ENCODE assay signal across 8 mouse cellular contexts in genomic region chr12:70827187-70827900, GRCm38 (mm10). TPM values are rescaled to one million over a fixed set of nuclear protein-coding genes. Genes with fewer than 3 reads are reported as not detected.
A peak's percentile ranks its signal among the peaks of the same experiment; 100 is the strongest.
DNase-seq lines count a peak whose midpoint lies in the region; ATAC-seq lines count a peak whose summit lies in the region.

No protein-coding gene starts in this region.

- DNase-seq in adrenal gland, adult 2 months, result peak; percentile 36
- no peak for DNase-seq in adrenal gland, postnatal 4 days (ENCODE audit: low spot score in 2 of 2)
- peak; percentile 35 for DNase-seq in urinary bladder, postnatal 14 days (ENCODE audit: low spot score)
- DNase-seq in urinary bladder, postnatal 10 days (ENCODE audit: low spot score), result no peak
- no peak for DNase-seq in cerebellum, adult 8-10 months

- H3K27ac ChIP-seq in limb, embryonic 12.5 days, result peak overlapping the region; percentile 100
- H3K27ac ChIP-seq in neural tube, embryonic 12.5 days, result no peak overlapping the region

- H3K9me3 ChIP-seq in limb, embryonic 12.5 days, result no peaks in the 10 kb centered on the region
- no peaks in the 10 kb centered on the region for H3K9me3 ChIP-seq in neural tube, embryonic 12.5 days

- no peaks in the 10 kb centered on the region for H3K27me3 ChIP-seq in limb, embryonic 12.5 days
- no peaks in the 10 kb centered on the region for H3K27me3 ChIP-seq in neural tube, embryonic 12.5 days (replicated peaks)

- 2% methylated on average over 9 of the region's 9 CpGs for WGBS in limb, embryonic 12.5 days
- 22% methylated on average over 9 of the region's 9 CpGs for WGBS in neural tube, embryonic 12.5 days

- ATAC-seq in limb, embryonic 12.5 days (ENCODE audit: insufficient number of reproducible peaks, insufficient read depth, low FRiP score, low TSS enrichment, low read depth), result no peak
- no peak for ATAC-seq in neural tube, embryonic 12.5 days (ENCODE audit: low FRiP score, low read depth)
- ATAC-seq in megakaryocyte progenitor cell, adult 5-6 weeks (replicated peaks; ENCODE audit: poor library complexity), result no peak

- peaks cover 46% of the 10 kb centered on the region for H3K4me1 ChIP-seq in limb, embryonic 12.5 days (replicated peaks)
- H3K4me1 ChIP-seq in neural tube, embryonic 12.5 days, result peaks cover 17% of the 10 kb centered on the region; the same call in 1 of the 2 replicates

- H3K9ac ChIP-seq in limb, embryonic 12.5 days (replicated peaks), result peak overlapping the region; percentile 93
- no peak overlapping the region for H3K9ac ChIP-seq in neural tube, embryonic 12.5 days

- H3K4me2 ChIP-seq in limb, embryonic 12.5 days, result peak overlapping the region; percentile 63
- H3K4me2 ChIP-seq in neural tube, embryonic 12.5 days (replicated peaks), result peak overlapping the region; percentile 76

- H3K36me3 ChIP-seq in limb, embryonic 12.5 days, result no peaks in the 10 kb centered on the region; the same call in 1 of the 2 replicates
- H3K36me3 ChIP-seq in neural tube, embryonic 12.5 days, result no peaks in the 10 kb centered on the region

- peak overlapping the region; percentile 84 for H3K4me3 ChIP-seq in limb, embryonic 12.5 days (replicated peaks)
- H3K4me3 ChIP-seq in neural tube, embryonic 12.5 days, result peak overlapping the region; percentile 73

RNA-seq across cellular contexts. Expression of gene Frmd6, which starts 2.0 kb away (rescaled TPM):
- 10 to 100 TPM; 55.3 to 72.0 TPM for total RNA-seq in adrenal gland, adult 2 months (2021)
- 15.3 and 16.3 TPM in 2 replicates for polyA plus RNA-seq in adrenal gland, adult 2 months (2012; rRNA removed)
- 10 to 100 TPM; 39.2 to 39.3 TPM for total RNA-seq in adrenal gland, postnatal 4 days (2021)
- 75.1 and 75.2 TPM in 2 replicates for polyA plus RNA-seq in limb, embryonic 12.5 days (2016; fragmentation: Nextera tagmentation; extraction: Ambion mirVana)
- 18.8 and 23.2 TPM in 2 replicates for polyA plus RNA-seq in neural tube, embryonic 12.5 days (2016; fragmentation: Nextera tagmentation; extraction: Ambion mirVana)
- 4.8 and 8.8 TPM in 2 replicates for total RNA-seq in megakaryocyte progenitor cell, adult 5-6 weeks (2015)
- 3.9 and 7.4 TPM in 2 replicates for total RNA-seq in megakaryocyte progenitor cell, adult 5-6 weeks (2017)

Comparison
In these comparisons a context has a peak if more than half of its experiments do, and no peak if none do; other contexts are left out.
1. DNase-seq: peak in adrenal gland, adult 2 months (single experiment) and urinary bladder, postnatal 14 days (single experiment); none in adrenal gland, postnatal 4 days (0 of 2), urinary bladder, postnatal 10 days (single experiment) and cerebellum, adult 8-10 months (single experiment).
2. RNA of gene Frmd6, which starts 2.0 kb away (total RNA-seq): 55.3 to 72.0 TPM in adrenal gland, adult 2 months and 39.2 to 39.3 TPM in adrenal gland, postnatal 4 days; 3.9 to 8.8 TPM in megakaryocyte progenitor cell, adult 5-6 weeks; every median in the first group is over 4 times any median in the second.